Mouse (Mus musculus): Measurements from ENCODE around the gene Pex10. TPM values are rescaled to one million over a fixed set of nuclear protein-coding genes. Genes with fewer than 3 reads are reported as not detected.

Pex10 gene
- polyA plus RNA-seq (2012; ENCODE audit: insufficient read depth, insufficient read length, low replicate concordance, missing spikeins), result not detected in 2 replicates

DNA sequence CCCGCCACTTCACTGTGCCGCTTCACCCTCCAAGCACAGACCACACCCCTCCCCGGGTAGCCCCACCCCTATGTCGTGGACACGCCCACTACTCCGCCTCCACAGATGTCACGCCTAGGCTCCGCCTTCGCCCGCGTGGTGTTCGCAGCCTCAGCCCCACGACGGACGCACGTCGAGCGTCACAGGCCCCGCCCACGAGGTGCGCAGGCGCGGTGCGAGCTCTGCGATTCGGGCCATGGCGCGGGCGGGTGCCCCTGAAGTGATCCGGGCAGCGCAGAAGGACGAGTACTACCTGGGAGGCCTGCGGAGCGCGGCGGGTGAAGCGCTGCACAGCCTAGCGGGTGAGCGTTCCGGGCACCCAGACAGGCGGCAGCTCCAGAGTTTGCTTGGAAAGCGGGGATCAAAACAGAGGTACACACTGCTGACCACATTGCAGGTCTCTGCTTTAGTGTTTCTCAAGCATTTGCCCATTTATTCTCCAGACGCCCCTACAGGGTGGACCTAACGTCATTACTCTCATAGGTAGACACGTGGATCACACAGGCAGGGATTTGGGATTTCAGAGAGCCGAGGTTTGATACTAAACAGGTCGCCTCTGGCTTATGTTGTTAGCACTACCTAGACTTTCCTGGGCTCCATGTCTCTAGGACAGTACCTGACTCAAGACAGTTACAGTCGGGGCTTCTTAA is at the start of gene Pex10:
Pex10 (plus strand) TSS at position 183 of the 689 bp plus-strand sequence.
- no peak within 1 kb of the TSS for H3K27ac ChIP-seq (ENCODE audit: insufficient read depth, low read depth, low read length)
- peak; percentile 95 for TF ChIP-seq POLR2A (IDR thresholded peaks at IDR 0.05; ENCODE audit: insufficient read depth, low read depth, low read length)
- no peak for TF ChIP-seq CTCF (IDR thresholded peaks at IDR 0.05; ENCODE audit: insufficient read depth, low read depth, low read length)
- under 1% methylated on average over 48 of the region's 48 CpGs for WGBS
- H3K4me3 ChIP-seq (ENCODE audit: insufficient read depth, low read depth, low read length), result peak within 1 kb of the TSS; percentile 63
- peaks cover 7% of the 10 kb centered on the region for H3K4me1 ChIP-seq (ENCODE audit: control insufficient read depth, insufficient read depth, low read length)

DNA sequence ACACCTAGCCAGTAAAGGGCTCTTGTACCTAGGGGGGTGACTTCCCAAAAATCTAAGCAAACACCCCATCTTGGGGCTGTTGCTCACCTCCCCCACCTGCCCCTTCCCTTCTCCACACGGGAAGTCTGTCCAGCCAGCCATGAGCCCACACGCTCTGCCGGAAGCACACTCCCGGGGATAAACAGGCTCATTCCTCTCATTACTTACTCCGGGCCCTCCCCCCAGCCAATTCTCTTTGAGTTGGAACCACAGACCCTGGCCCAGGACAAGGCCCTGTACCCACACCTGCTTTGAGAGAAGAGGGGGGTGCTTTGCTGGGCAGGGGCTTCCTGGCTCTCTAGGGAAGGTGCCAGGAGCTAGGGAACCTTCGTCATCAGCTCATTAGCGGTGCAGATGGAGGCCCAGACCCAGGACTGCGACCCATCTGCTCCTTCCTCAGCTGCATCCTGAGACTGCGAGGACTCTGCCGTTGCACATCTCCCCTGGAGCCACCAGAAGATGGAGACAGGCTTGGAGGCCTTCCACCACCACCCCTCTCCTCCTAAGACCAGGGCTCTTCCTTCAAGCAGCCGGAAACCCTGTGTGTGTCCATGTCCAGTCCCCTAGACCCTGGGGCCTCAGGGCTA is 49.5 kb upstream of the Pex10 start:
- no peak overlapping the region for H3K4me3 ChIP-seq (ENCODE audit: insufficient read depth, low read depth, low read length)
- H3K4me1 ChIP-seq (ENCODE audit: control insufficient read depth, insufficient read depth, low read length), result peaks cover 79% of the 10 kb centered on the region
- 73% methylated on average over 11 of the region's 11 CpGs for WGBS
- H3K27ac ChIP-seq (ENCODE audit: insufficient read depth, low read depth, low read length), result no peak overlapping the region
- no peak for TF ChIP-seq CTCF (IDR thresholded peaks at IDR 0.05; ENCODE audit: insufficient read depth, low read depth, low read length)
- TF ChIP-seq POLR2A (IDR thresholded peaks at IDR 0.05; ENCODE audit: insufficient read depth, low read depth, low read length), result no peak

DNA sequence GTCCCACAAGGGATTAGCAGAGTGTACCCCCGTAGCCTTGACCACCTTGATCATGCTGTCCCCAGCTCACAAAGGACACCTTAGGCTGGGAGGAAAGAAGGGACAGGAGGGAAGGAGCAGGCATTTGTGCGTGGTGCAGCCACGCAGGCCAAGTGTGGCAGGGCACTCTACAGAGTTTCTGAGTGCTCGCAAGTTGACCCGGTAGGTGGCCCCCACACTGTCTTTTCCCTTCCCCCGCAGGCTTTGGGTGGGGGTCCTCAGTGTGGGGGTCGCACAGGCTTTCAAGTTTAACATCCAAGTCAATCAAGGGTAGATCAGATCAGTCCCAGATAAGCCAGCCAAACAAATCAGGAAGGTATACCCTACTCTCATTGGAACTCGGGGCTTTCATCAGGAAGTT is 48.8 kb upstream of the Pex10 start:
- no peak overlapping the region for H3K27ac ChIP-seq (ENCODE audit: insufficient read depth, low read depth, low read length)
- peak overlapping the region; percentile 28; the same call in 1 of the 2 replicates for H3K4me3 ChIP-seq (ENCODE audit: insufficient read depth, low read depth, low read length)
- TF ChIP-seq CTCF (IDR thresholded peaks at IDR 0.05; ENCODE audit: insufficient read depth, low read depth, low read length), result no peak
- no peak for TF ChIP-seq POLR2A (IDR thresholded peaks at IDR 0.05; ENCODE audit: insufficient read depth, low read depth, low read length)
- WGBS, result 86% methylated on average over 8 of the region's 8 CpGs
- peaks cover 83% of the 10 kb centered on the region for H3K4me1 ChIP-seq (ENCODE audit: control insufficient read depth, insufficient read depth, low read length)

DNA sequence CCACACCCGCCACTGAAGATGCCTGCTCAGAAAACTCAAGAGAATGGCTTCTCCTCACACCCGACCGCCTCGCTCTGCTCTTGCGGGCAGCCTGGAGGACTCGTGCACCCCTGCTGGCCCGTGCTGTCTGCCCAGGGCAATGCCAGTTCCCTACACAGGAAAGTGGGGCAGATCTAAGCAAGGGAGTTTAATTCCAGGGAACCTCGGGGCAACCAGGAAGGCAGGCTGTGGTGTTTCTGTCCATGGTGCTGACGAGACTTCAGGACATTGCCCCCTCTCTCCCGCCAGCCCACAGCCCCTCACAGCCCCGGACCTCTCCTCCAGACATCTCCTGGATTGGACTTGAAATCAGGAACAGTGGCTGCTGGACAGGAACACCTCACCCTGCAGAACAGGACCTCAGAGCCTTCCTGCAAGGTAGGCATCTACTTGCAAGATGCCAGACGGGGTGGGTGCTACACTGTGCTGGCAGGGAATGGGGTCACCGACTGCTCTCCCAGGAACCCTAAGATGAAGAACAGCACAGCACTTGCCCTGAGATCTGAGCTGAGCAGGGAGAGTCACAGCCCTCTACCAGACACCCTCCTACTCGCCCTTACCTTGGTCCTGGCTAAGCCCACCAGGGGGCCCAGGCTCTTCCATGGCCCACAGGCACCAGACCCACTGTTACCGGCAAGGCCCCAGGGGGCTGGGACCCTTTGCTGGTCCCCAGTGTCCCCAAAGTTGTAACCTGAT is 48.0 kb upstream of the Pex10 start:
- TF ChIP-seq CTCF (IDR thresholded peaks at IDR 0.05; ENCODE audit: insufficient read depth, low read depth, low read length), result no peak; the same call in 1 of the 2 replicates
- no peak for TF ChIP-seq POLR2A (IDR thresholded peaks at IDR 0.05; ENCODE audit: insufficient read depth, low read depth, low read length)
- H3K27ac ChIP-seq (ENCODE audit: insufficient read depth, low read depth, low read length), result no peak overlapping the region
- peak overlapping the region; percentile 28 for H3K4me3 ChIP-seq (ENCODE audit: insufficient read depth, low read depth, low read length)
- 43% methylated on average over 15 of the region's 15 CpGs for WGBS
- H3K4me1 ChIP-seq (ENCODE audit: control insufficient read depth, insufficient read depth, low read length), result peaks cover 85% of the 10 kb centered on the region

DNA sequence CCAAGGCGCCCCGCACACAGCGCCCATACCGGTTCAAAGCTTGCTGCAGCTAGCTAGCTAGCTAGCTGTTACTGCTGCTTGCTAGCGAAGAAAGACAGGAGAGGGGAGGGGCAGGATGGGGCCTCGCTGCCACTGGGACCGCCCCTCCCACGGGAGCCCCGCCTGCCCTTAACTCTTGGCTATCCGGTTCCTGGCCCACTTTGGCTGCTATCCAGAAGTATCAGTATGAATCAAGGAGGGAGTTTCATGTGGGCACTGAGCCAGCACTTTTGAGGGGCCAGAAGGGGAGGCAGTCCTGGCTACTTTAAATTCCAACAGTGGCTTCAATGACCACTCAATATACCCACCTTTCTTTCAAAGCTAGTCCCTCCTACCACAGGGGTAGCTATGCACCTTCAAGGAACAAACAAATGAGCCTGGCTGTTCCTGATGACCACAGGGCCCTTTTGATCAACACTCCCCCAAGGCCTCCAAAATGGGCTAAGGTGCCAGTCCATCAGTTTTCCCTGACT is 47.4 kb upstream of the Pex10 start:
- H3K4me3 ChIP-seq (ENCODE audit: insufficient read depth, low read depth, low read length), result peak overlapping the region; percentile 28; the same call in 1 of the 2 replicates
- H3K27ac ChIP-seq (ENCODE audit: insufficient read depth, low read depth, low read length), result no peak overlapping the region
- TF ChIP-seq POLR2A (IDR thresholded peaks at IDR 0.05; ENCODE audit: insufficient read depth, low read depth, low read length), result no peak
- no peak for TF ChIP-seq CTCF (IDR thresholded peaks at IDR 0.05; ENCODE audit: insufficient read depth, low read depth, low read length)
- WGBS, result 24% methylated on average over 10 of the region's 10 CpGs
- H3K4me1 ChIP-seq (ENCODE audit: control insufficient read depth, insufficient read depth, low read length), result peaks cover 88% of the 10 kb centered on the region

DNA sequence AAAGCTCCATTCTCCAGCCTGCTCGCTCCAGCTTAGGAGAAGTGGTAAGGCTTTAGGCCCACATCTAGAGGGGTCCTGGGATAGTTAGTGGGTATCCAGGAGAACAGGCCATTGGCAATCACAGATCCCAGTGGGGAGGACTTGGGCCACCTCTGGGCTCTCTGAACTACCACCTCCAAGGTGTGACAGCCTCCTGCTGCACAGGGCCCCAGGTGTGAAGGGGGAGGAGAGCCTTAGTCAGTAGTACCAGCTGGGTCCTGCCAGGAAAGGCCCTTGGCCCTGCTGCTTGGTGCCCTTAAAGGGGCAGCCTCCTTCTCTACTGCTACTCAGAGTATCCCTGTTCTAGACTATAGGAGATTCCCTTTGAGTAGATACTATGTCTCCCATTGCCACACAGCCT is 46.7 kb upstream of the Pex10 start:
- Histone ChIP-seq H3K27ac (ENCODE audit: insufficient read depth, low read depth, low read length) (no peak overlapping the region), H3K4me3 (ENCODE audit: insufficient read depth, low read depth, low read length) (no peak overlapping the region), H3K4me1 (ENCODE audit: control insufficient read depth, insufficient read depth, low read length) (peaks cover 83% of the 10 kb centered on the region)
- WGBS, result 97% methylated on average over 1 of the region's 1 CpGs
- no peak for TF ChIP-seq POLR2A (IDR thresholded peaks at IDR 0.05; ENCODE audit: insufficient read depth, low read depth, low read length)
- TF ChIP-seq CTCF (IDR thresholded peaks at IDR 0.05; ENCODE audit: insufficient read depth, low read depth, low read length), result no peak

GRCm38 (mm10) chr4:155020813-155021212 is 46.0 kb upstream of the Pex10 start:
- peaks cover 77% of the 10 kb centered on the region for H3K4me1 ChIP-seq (ENCODE audit: control insufficient read depth, insufficient read depth, low read length)
- WGBS, result 35% methylated on average over 9 of the region's 9 CpGs
- H3K4me3 ChIP-seq (ENCODE audit: insufficient read depth, low read depth, low read length), result no peak overlapping the region
- TF ChIP-seq POLR2A (IDR thresholded peaks at IDR 0.05; ENCODE audit: insufficient read depth, low read depth, low read length) (no peak), CTCF (IDR thresholded peaks at IDR 0.05; ENCODE audit: insufficient read depth, low read depth, low read length) (no peak)
- H3K27ac ChIP-seq (ENCODE audit: insufficient read depth, low read depth, low read length), result no peak overlapping the region

- H3K4me3 ChIP-seq (ENCODE audit: insufficient read depth, low read depth, low read length), result no peak overlapping the region
- H3K27ac ChIP-seq (ENCODE audit: insufficient read depth, low read depth, low read length), result no peak overlapping the region
- TF ChIP-seq CTCF (IDR thresholded peaks at IDR 0.05; ENCODE audit: insufficient read depth, low read depth, low read length) (no peak), POLR2A (IDR thresholded peaks at IDR 0.05; ENCODE audit: insufficient read depth, low read depth, low read length) (no peak)
- 85% methylated on average over 7 of the region's 7 CpGs for WGBS
- peaks cover 65% of the 10 kb centered on the region for H3K4me1 ChIP-seq (ENCODE audit: control insufficient read depth, insufficient read depth, low read length)
These were observed 44.5 kb upstream of the Pex10 start for GRCm38 (mm10) chr4:155022228-155022855.

Data from olfactory bulb, adult 2 months (tissue).